Mouse (Mus musculus): ENCODE data around the gene Zfp687.
"Not testable (repeated sequence)": the region's sequence is repeated elsewhere in the genome, so short reads cannot be mapped to it uniquely, and the experiment has no call there.

DNA sequence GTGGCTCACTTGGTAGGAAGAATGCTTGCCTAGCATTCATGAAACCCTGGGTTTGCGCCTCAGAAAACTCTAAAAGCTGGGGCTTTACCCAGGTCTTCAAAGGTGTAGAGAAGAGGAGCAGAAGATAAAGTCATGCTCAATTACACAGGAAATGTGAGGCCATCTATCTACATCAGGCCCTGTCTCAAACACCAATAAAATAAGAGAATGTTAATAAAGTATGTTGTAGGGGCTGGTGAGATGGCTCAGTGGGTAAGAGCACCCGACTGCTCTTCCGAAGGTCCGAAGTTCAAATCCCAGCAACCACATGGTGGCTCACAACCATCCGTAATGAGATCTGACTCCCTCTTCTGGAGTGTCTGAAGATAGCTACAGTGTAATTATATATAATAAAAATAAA is 5.7 kb upstream of the Zfp687 start:
- not testable (repeated sequence) for TF ChIP-seq POLR2A (IDR thresholded peaks at IDR 0.05; ENCODE audit: insufficient read depth, low read depth, low read length); CTCF (IDR thresholded peaks at IDR 0.05); EP300 (IDR thresholded peaks at IDR 0.05; ENCODE audit: insufficient read depth, low read depth, low read length)
